Mouse (Mus musculus) megakaryocyte-erythroid progenitor cell, adult 5 weeks (primary cell): Measurements from ENCODE around the gene Tbxas1. TPM values are rescaled to one million over a fixed set of nuclear protein-coding genes. Genes with fewer than 3 reads are reported as not detected.

Experiments used
- polyA plus RNA-seq: library from polyadenylated mRNA; stranded (reverse); fragments of >175 nt; gene quantifications from 2 replicates; pipeline ENCODE4 v1.2.3, GENCODE M21; 2012

Tbxas1 gene
- 7.4 and 11.6 TPM in 2 replicates for polyA plus RNA-seq

DNA sequence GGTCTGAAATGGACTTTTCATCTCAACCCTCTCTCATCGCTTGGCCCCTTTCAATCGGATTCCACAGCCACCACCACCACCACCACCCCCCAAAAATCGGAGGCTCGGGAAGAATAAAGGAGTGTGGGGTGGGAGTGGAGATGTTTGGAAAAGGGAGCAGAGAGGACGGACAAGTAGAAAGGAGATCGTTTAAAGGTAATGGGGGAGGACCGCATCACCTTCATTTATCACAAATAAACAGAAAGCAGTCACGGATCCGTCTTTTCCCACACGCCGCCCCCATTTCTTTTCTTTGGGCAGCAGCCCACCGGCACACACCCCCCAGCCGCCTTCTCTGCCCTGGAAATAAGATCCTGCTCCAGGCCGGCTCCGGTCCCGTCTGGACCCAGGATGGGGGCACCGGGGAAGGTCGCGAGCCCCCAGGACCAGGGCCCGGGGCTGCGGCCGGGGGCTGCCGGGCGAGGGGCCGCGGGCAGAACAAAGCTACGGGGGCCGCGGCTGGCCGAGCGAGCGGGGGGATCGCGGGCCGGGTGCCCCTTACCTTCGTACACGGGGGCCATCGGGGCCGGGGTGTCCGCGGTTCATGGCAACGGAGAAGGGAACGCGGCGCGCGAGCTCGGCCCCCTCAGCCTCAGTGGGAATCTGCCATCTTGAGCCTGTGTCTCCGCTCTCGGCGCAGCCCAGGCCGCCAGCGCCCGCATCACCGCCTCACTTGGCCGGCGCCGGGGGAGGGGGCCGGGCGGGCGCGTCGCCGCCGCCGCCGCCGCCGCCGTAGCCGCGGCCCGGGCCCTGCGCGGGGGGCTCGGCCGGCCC is at the start of gene Tbxas1:
Gene Tbxas1, plus strand, starts transcription at position 147 of the 813 bp plus-strand sequence.

DNA sequence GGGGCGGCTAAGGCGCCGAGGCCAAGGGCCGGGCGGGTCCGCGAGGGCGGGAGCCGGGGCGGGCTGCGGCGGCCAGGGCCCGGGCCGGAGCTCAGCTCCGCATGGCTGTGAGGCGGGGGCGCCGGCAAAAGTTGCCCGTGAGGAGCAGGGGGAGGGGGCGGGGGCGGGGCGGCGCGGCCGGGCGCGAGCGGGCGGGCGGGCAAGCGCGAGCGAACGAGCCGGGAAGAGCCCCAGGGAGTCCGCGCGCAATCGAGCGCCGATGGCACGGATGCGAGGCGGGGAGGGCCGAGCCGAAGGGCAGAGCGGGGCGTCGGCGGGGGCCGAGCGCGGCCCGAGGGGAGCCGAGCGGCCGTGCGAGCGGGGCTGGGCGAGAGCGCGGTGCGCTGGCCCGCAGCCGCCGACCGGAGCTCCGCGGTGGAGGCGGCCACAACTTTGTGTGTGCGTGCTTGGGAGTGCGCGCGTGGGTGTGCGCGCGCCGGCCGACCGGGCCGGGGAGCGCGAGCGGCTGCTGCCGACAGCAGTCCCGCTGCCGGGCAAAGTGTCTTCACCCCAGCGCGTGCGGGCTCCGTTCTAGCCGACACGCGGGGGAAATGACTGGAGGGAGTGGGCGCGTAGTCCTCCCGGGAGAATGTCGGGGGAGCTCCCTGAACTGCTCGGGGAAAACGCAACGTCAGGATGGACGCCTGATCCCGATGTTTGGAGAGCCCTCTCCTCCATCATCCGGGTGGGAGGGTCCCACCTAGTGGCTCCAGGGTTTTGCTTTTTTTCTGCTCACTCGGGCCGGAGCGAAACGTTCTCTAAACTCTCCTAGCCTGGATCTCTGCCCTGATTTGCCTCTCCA is 1.1 kb downstream of the Tbxas1 start, which contains the start of gene Hipk2:
Gene Hipk2, minus strand, starts transcription at position 95 of the 841 bp plus-strand sequence.

DNA sequence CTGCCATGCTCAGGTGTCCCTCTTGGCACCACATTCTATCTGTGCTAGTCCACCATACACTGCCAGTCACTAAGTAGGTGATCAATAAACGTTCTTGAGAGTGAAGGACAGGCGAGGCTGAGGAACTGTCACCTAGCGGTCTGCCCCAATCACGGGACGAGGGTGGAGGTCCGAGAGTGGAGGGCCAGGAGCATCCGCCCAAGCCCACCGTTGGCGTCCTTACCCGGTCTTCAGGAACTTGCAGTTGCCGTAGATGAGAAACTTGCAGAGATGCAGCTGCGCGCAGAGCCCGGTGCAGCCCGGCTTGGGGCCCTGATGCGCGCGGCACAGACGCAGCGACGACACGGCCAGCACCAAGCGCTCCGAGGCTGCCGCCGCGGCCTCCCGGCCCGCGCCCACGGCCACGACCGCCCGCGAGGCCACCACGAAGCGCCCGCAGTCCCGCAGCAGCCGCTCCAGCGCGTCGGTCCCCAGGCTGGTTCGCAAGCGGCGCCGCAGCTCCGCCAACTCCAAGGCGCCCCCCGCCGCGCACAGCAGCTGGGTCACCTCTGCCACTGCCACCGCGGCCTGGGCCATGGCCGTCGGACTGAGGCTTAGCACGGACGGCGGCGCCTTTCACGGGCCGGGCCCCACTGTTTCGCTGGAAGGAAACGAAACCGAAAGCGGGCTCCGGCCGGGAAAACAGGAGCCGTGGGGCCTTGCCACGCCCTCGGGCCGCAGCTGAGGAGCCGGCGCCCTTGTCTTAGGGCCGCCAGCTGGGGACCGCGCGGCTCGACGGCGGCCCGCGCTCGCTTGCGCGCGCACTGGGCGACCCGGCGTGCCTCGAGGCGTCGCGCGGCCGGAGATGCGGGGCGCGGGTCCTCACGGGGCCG is 242.6 kb downstream of the Tbxas1 start, which contains the start of gene Parp12:
Gene Parp12, minus strand, starts transcription at position 766 of the 872 bp plus-strand sequence.

Other genes starting within 250 kb of the Tbxas1 start
- gene Klrg2, start 238.2 kb upstream of the Tbxas1 start, polyA plus RNA-seq: 0.63 and 0.65 TPM in 2 replicates
- gene Clec2l, start 212.3 kb upstream of the Tbxas1 start, polyA plus RNA-seq: 0.17 and 0.37 TPM in 2 replicates
- 29.4 and 35.3 TPM in 2 replicates for gene Hipk2, start 761 bp downstream of the Tbxas1 start, polyA plus RNA-seq
- 1.7 and 1.8 TPM in 2 replicates for gene Parp12, start 242.9 kb downstream of the Tbxas1 start, polyA plus RNA-seq